Mouse (Mus musculus) midbrain, embryonic 12.5 days (tissue): ENCODE measurements around the gene Alpk1. TPM values are rescaled to one million over a fixed set of nuclear protein-coding genes. Genes with fewer than 3 reads are reported as not detected.
"Not testable (repeated sequence)": the region's sequence is repeated elsewhere in the genome, so short reads cannot be mapped to it uniquely, and the experiment has no call there.

Experiments
- ATAC-seq: fragments of 200-750 bp; cut with Nextera tagmentation; 2 replicates; pipeline ENCODE4 v1.8.0; 2017; ENCODE audit warnings: low read depth, moderate TSS enrichment, moderate library complexity; ENCODE audit not compliant: low FRiP score
- H3K27ac ChIP-seq: fragments of 300-500 bp; sonication (generic); replicated peaks from 2 replicates; pipeline ENCODE4 v1.5.1; 2016; ENCODE audit warnings: mild to moderate bottlenecking
- H3K27me3 ChIP-seq: fragments of 300-500 bp; sonication (generic); 2 replicates; pipeline ENCODE4 v1.6.1; 2016; ENCODE audit warnings: mild to moderate bottlenecking
- H3K36me3 ChIP-seq: fragments of 300-500 bp; sonication (generic); 2 replicates; pipeline ENCODE4 v1.6.1; 2016
- H3K4me1 ChIP-seq: fragments of 300-500 bp; sonication (generic); 2 replicates; pipeline ENCODE4 v1.6.1; 2016
- H3K4me2 ChIP-seq: fragments of 300-500 bp; sonication (generic); replicated peaks from 2 replicates; pipeline ENCODE4 v1.6.1; 2016; ENCODE audit warnings: mild to moderate bottlenecking, moderate library complexity
- H3K4me3 ChIP-seq: fragments of 300-500 bp; sonication (generic); 2 replicates; pipeline ENCODE4 v1.5.1; 2016; ENCODE audit warnings: mild to moderate bottlenecking
- H3K9ac ChIP-seq: fragments of 300-500 bp; sonication (generic); replicated peaks from 2 replicates; pipeline ENCODE4 v1.6.1; 2016; ENCODE audit warnings: mild to moderate bottlenecking, moderate library complexity
- H3K9me3 ChIP-seq: fragments of 300-500 bp; sonication (generic); 2 replicates; pipeline ENCODE4 v1.6.1; 2016; ENCODE audit warnings: mild to moderate bottlenecking
- WGBS: fragments of 180-500 bp; shearing (Covaris S2); methylation state at CpG from one replicate; pipeline ENCODE4 v1.1.7; 2016; 5-methylcytosine and 5-hydroxymethylcytosine counted together
- polyA plus RNA-seq: library from polyadenylated mRNA; unstranded; fragments of >200 nt; fragmentation: Nextera tagmentation; extraction: Ambion mirVana; gene quantifications from 2 replicates; pipeline ENCODE4 v1.2.1, GENCODE M21; 2016

The Alpk1 gene
- polyA plus RNA-seq, 1 experiment from 2014 or later, result 1.0 TPM

DNA sequence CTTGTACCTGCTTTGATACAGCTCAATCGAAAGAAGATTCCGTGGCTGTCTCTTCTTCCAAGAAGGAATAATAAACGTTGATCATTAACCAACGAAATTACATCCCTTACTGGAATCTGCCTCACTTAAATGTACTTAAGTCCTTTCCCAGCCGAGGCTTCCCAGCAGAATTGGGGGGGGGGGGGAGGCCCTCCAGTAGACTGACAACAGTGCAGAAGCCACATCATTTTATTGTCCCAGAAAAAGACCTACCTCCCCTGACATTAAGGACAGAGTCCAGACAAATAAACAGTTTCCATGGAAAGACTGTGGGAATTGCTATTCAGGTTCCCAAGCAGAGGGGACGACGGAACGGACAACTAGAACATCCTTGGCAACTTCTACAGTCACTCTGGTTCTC is 8.6 kb upstream of the Alpk1 start:
- H3K36me3 ChIP-seq, result no peaks in the 10 kb centered on the region

DNA sequence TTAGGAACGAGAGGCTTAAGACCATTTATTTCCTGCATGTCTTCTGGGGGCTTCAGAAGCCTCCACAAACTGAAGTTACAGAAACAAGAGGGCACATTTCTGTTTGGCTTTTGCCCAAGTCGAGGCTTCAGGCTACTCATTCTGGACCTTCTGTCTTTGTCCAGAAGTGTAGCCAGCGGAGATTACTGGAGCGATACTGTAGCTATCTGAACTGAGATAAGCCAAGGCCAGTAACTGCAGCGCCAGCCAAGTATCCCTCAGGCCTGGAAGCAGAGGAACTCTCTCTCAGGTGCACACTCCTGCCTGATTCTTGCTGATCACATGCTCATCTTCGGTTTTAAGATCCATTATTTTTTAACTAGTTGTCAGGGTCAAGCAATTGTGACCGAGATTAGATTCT is 7.7 kb upstream of the Alpk1 start:
- ATAC-seq, result no peak
- H3K27ac ChIP-seq, result no peak overlapping the region
- no peak overlapping the region for H3K4me3 ChIP-seq
- H3K36me3 ChIP-seq, result no peaks in the 10 kb centered on the region
- H3K4me1 ChIP-seq, result peaks cover 16% of the 10 kb centered on the region
- WGBS, result 46% methylated on average over 7 of the region's 7 CpGs
- H3K9me3 ChIP-seq, result no peaks in the 10 kb centered on the region
- H3K9ac ChIP-seq, result no peak overlapping the region
- H3K4me2 ChIP-seq, result no peak overlapping the region
- H3K27me3 ChIP-seq, result peaks cover 66% of the 10 kb centered on the region

More for the DNA sequence above, 8.6 kb upstream of the Alpk1 start:
- ATAC-seq, result no peak
- no peak overlapping the region for H3K9ac ChIP-seq
- no peaks in the 10 kb centered on the region for H3K9me3 ChIP-seq
- 15% methylated on average over 8 of the region's 8 CpGs for WGBS
- H3K27ac ChIP-seq, result no peak overlapping the region
- peaks cover 66% of the 10 kb centered on the region for H3K27me3 ChIP-seq
- peak overlapping the region; percentile 60; the same call in 1 of the 2 replicates for H3K4me3 ChIP-seq
- peaks cover 16% of the 10 kb centered on the region for H3K4me1 ChIP-seq
- H3K4me2 ChIP-seq, result peak overlapping the region; percentile 78

DNA sequence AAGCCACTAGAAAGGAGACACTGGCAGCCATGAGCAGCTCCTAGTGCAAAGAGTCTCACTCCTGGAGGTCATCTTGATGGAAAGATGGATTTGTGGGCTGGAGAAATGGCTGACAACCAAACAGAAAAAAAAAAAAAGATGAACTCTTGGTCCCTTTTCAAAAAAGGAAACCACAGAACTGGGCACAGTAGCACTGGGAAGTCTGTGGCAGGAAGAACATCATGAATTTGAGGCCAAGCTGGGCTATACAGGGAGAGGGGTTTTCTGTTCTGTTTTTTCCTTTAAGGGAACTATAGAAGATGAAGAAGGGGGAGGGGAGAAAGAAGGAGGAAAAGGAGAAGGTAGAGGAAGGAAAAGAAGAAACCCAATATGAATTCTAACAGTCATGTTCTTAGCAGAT is 6.7 kb upstream of the Alpk1 start:
- Histone ChIP-seq H3K4me2 (no peak overlapping the region), H3K36me3 (no peaks in the 10 kb centered on the region), H3K4me3 (no peak overlapping the region), H3K4me1 (peaks cover 16% of the 10 kb centered on the region), H3K9me3 (no peaks in the 10 kb centered on the region), H3K27ac (no peak overlapping the region), H3K27me3 (peaks cover 59% of the 10 kb centered on the region), H3K9ac (no peak overlapping the region)
- ATAC-seq, result no peak

DNA sequence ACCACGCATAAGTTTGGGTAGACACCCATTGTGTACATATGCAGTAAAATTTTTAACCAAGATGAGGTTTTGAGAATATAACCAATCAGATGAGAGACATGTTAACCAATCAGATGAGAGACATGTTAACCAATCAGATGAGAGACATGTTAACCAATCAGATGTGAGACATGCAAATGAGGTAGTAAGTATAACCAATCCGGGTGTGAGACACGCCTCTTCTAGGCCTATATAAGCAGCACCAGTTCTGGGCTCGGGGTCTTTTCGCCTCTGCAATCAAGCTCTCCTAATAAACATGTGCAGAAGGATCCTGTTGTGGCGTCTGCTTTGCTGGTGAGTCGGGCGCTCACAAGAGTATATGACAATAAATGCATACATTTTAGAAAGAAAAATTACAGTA is 3.4 kb upstream of the Alpk1 start:
- 96% methylated on average over 8 of the region's 8 CpGs for WGBS
- H3K27me3 ChIP-seq, result peaks cover 53% of the 10 kb centered on the region
- not testable (repeated sequence) for H3K9me3 ChIP-seq, H3K4me1 ChIP-seq, ATAC-seq, H3K4me3 ChIP-seq, H3K9ac ChIP-seq, H3K27ac ChIP-seq, H3K4me2 ChIP-seq, H3K36me3 ChIP-seq

DNA sequence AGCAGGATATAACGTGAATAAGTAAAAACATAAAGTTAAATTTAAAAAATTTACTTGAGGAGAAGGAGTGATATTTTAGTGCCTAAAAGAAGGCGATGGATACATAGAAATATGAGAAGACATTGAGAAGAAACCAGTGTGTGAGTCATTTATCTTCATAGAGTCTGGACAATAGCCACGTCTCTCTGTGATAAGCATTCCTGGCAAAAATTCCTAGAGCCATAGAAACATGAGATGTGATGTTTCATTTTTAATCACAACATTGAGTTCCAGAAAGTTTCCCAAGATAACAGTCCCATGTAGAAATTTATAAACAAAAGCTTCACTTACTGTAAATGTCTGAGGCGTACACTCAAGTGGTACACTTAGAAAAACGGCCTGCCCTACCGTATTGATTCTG is 2.6 kb upstream of the Alpk1 start:
- H3K4me1 ChIP-seq, result no peaks in the 10 kb centered on the region
- no peak overlapping the region for H3K4me3 ChIP-seq
- H3K4me2 ChIP-seq, result no peak overlapping the region
- WGBS, result 91% methylated on average over 6 of the region's 6 CpGs
- no peaks in the 10 kb centered on the region for H3K36me3 ChIP-seq
- no peak overlapping the region for H3K27ac ChIP-seq
- peaks cover 46% of the 10 kb centered on the region for H3K27me3 ChIP-seq
- H3K9me3 ChIP-seq, result no peaks in the 10 kb centered on the region
- no peak for ATAC-seq
- H3K9ac ChIP-seq, result no peak overlapping the region

DNA sequence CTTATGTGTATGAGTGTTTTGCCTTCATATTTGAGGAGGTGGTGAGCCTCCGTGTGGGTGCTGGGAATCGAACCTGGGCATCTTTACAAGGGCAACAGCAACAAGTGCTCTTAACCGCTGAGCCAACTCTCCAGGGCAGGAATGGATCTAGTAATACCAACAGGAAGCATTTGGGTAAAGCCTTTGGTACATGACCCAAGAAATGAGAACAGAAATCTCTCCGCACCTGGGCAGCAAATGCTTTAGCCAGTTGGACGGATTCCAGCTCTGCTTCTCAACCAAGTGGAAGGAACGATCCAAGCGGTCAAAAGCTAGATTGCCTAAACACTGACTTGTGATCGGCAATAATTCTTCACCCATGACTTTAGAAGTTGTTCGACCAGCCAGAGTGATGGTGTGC is 594 bp upstream of the Alpk1 start:
- H3K27me3 ChIP-seq, result peaks cover 29% of the 10 kb centered on the region
- ATAC-seq, result no peak
- no peaks in the 10 kb centered on the region for H3K36me3 ChIP-seq
- no peak overlapping the region for H3K4me2 ChIP-seq
- no peaks in the 10 kb centered on the region for H3K9me3 ChIP-seq
- no peak overlapping the region for H3K4me3 ChIP-seq
- no peak overlapping the region for H3K9ac ChIP-seq
- no peak overlapping the region for H3K27ac ChIP-seq
- no peaks in the 10 kb centered on the region for H3K4me1 ChIP-seq
- WGBS, result 96% methylated on average over 9 of the region's 9 CpGs

DNA sequence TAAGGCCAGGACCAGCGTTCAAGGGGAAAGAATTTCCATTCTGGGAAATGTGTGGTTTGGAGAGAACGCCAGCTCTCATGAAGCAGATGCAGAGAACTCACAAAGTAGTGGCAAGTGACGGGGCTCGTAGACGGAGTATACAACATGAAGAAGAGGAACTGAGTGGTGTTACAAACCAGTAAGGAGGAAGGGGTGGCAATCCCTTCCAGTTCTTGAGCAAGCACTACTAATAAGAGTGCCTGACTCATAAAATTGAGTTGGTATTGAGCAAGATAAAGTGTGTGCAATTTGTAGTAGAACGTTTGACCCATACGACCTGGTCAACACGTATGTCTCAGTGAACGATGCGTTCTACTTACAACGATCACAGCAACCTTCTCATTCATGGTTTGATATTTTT is 11.2 kb downstream of the Alpk1 start:
- ATAC-seq, result no peak
- no peaks in the 10 kb centered on the region for H3K4me1 ChIP-seq
- H3K9me3 ChIP-seq, result no peaks in the 10 kb centered on the region
- no peak overlapping the region for H3K4me2 ChIP-seq
- H3K27ac ChIP-seq, result no peak overlapping the region
- H3K9ac ChIP-seq, result no peak overlapping the region
- no peak overlapping the region for H3K4me3 ChIP-seq
- H3K27me3 ChIP-seq, result peaks cover 13% of the 10 kb centered on the region
- 90% methylated on average over 11 of the region's 11 CpGs for WGBS
- H3K36me3 ChIP-seq, result no peaks in the 10 kb centered on the region

DNA sequence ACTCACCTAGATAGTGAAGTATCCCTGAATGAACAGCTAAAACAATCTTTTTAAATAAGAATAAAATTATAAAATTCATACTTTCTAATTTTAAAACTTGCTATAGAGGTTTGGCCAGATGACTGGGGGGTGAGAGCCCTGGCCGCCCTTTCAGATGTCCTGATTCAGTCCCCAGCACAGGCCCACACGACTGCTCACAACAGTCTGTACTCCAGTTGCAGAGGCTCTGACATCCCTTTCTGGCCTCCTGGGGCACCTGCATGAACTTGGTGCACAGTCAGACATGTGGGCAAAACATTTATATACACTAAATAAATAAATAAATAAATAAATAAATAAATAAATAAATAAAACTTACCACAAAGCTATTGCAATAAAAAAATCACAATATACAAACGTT is 14.4 kb downstream of the Alpk1 start:
- Histone ChIP-seq H3K9ac (no peak overlapping the region), H3K27ac (no peak overlapping the region), H3K9me3 (no peaks in the 10 kb centered on the region), H3K4me2 (no peak overlapping the region), H3K4me3 (no peak overlapping the region), H3K36me3 (no peaks in the 10 kb centered on the region), H3K27me3 (peaks cover 41% of the 10 kb centered on the region), H3K4me1 (no peaks in the 10 kb centered on the region)
- no peak for ATAC-seq
- WGBS, result 74% methylated on average over 3 of the region's 3 CpGs

DNA sequence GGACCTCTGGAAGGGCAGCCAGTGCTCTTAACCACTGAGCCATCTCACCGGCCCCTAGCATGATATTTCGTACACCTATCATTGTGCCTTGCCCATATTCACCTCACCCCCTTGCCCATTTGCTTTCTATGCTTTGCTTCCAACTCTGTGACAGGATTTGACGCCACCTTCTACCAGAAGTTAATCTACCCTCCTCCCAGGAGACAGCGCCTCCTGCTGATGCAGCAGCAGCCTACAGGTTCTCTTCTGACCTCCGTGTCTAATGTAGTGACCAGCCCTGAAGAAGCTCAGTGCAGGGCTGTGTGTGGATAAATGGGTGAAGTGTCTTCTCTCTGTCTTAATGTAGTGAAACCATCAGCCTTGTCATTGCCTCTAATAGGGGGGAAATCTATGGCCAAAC is 15.8 kb downstream of the Alpk1 start:
- Histone ChIP-seq H3K4me1 (no peaks in the 10 kb centered on the region), H3K9ac (no peak overlapping the region), H3K27ac (no peak overlapping the region), H3K4me2 (no peak overlapping the region), H3K36me3 (no peaks in the 10 kb centered on the region), H3K27me3 (peaks cover 53% of the 10 kb centered on the region), H3K9me3 (no peaks in the 10 kb centered on the region), H3K4me3 (no peak overlapping the region)
- WGBS, result 55% methylated on average over 5 of the region's 5 CpGs
- ATAC-seq, result no peak

DNA sequence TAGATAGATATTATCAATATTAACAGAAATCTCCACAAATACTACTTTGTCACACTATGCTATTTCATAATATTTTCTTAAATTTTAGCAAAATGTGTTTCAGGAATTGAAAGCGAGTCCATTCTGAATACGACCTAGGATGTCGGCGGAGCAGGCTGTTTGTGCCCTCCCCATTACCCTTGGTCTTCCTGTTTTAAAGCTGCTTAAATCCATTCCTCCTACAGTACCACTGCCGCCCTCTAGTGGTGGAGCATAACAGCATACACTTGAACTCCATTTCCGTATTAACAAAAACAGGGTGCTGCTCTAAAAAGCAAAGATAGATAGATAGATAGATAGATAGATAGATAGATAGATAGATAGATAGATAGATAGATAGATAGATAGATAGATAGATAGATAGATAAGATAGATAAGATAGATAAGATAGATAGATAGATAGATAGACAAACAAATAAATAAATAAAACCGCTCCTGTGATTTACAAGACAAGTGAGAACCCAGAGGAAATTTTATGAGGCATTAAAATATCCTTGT is 17.2 kb downstream of the Alpk1 start:
- H3K4me2 ChIP-seq, result no peak overlapping the region
- H3K4me1 ChIP-seq, result peaks cover 9% of the 10 kb centered on the region
- no peaks in the 10 kb centered on the region for H3K9me3 ChIP-seq
- no peak; the same call in 1 of the 2 replicates for ATAC-seq
- WGBS, result 26% methylated on average over 7 of the region's 7 CpGs
- H3K36me3 ChIP-seq, result no peaks in the 10 kb centered on the region
- H3K27ac ChIP-seq, result no peak overlapping the region
- no peak overlapping the region for H3K4me3 ChIP-seq
- H3K9ac ChIP-seq, result no peak overlapping the region
- H3K27me3 ChIP-seq, result peaks cover 65% of the 10 kb centered on the region

DNA sequence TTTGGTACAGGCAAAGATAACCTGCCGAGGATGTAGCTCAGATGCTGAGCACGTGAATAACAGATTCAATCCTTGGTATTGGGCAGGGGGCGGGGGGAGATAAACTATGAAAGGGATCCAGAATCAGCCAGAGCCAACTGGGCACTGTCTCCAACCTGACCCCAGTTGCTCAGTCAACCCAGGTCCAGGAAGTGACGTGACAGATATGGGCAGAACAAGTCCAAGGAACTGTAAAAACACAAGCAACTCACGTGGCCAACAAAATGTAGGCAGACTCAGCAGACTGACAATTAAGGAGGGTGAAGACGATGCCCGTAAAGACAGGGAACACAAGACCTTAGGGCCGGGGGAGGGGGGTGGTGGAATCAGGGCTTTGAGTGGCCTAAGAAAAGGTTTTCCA is 17.9 kb downstream of the Alpk1 start:
- no peaks in the 10 kb centered on the region for H3K36me3 ChIP-seq
- H3K4me1 ChIP-seq, result peaks cover 10% of the 10 kb centered on the region
- 71% methylated on average over 8 of the region's 8 CpGs for WGBS
- H3K9me3 ChIP-seq, result no peaks in the 10 kb centered on the region
- no peak overlapping the region for H3K4me3 ChIP-seq
- peaks cover 67% of the 10 kb centered on the region for H3K27me3 ChIP-seq
- H3K27ac ChIP-seq, result no peak overlapping the region
- ATAC-seq, result no peak
- H3K9ac ChIP-seq, result no peak overlapping the region
- H3K4me2 ChIP-seq, result no peak overlapping the region

DNA sequence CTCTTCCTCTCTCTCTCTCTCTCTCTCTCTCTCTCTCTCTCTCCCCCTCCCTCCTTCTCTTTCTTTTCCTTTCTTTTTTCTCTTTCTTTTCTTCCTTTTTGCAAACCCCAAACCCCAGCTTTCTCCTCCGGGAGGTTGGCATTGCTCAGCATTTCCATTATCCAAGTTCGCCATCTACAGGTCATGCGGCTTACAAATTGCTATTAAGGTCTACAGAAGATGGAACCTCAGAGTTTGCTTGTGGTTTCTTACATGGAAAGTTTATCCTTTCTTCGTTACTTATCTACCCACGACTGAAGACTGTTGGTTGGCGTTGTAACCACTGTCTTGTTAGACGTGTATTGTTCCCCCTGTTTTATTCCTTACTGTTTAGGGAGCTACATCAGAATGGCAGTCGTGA is 21.1 kb downstream of the Alpk1 start:
- Histone ChIP-seq H3K9me3 (no peaks in the 10 kb centered on the region), H3K4me2 (no peak overlapping the region), H3K27me3 (peaks cover 92% of the 10 kb centered on the region), H3K27ac (no peak overlapping the region), H3K4me3 (no peak overlapping the region), H3K4me1 (peaks cover 10% of the 10 kb centered on the region), H3K9ac (no peak overlapping the region), H3K36me3 (no peaks in the 10 kb centered on the region)
- 18% methylated on average over 8 of the region's 8 CpGs for WGBS
- ATAC-seq, result peak; percentile 42; the same call in 1 of the 2 replicates

DNA sequence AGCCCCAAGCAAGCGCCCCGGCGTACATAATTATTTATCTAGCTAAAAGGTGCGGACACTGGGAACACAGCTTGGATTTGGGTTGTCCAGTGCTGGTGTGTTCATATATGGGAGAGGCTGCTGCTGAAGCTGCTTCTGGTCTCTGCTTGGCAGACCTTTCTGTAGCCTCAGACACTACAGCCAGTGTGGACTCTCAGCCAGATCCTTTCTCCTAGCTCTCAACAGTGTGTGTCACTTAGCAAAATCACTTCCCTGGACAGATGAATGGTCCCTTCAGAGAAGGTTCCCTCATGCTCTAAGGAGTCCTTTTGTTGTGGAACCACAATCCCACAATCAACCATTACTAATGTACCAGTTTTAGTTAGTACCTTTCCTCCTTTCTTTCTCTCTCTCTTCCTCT is 21.5 kb downstream of the Alpk1 start:
- H3K4me3 ChIP-seq, result no peak overlapping the region
- H3K4me2 ChIP-seq, result no peak overlapping the region
- no peaks in the 10 kb centered on the region for H3K9me3 ChIP-seq
- 0 out of 2 replicates have a peak, but pooled peaks have one; percentile 39 for ATAC-seq
- peaks cover 92% of the 10 kb centered on the region for H3K27me3 ChIP-seq
- H3K27ac ChIP-seq, result no peak overlapping the region
- no peak overlapping the region for H3K9ac ChIP-seq
- WGBS, result 34% methylated on average over 4 of the region's 4 CpGs
- no peaks in the 10 kb centered on the region for H3K36me3 ChIP-seq
- H3K4me1 ChIP-seq, result peaks cover 10% of the 10 kb centered on the region
